Mouse (Mus musculus) CD8-positive naive resting alpha-beta T cell, adult 57 days (primary cell): ENCODE results near the gene Slc35e4. TPM values are rescaled to one million over a fixed set of nuclear protein-coding genes. Genes with fewer than 3 reads are reported as not detected.

Source experiments
- total RNA-seq: library from RNA; stranded (reverse); gene quantifications from one replicate; pipeline ENCODE4 v1.2.4, GENCODE M21; 2023

Gene Slc35e4
- total RNA-seq = 4.4 TPM

DNA sequence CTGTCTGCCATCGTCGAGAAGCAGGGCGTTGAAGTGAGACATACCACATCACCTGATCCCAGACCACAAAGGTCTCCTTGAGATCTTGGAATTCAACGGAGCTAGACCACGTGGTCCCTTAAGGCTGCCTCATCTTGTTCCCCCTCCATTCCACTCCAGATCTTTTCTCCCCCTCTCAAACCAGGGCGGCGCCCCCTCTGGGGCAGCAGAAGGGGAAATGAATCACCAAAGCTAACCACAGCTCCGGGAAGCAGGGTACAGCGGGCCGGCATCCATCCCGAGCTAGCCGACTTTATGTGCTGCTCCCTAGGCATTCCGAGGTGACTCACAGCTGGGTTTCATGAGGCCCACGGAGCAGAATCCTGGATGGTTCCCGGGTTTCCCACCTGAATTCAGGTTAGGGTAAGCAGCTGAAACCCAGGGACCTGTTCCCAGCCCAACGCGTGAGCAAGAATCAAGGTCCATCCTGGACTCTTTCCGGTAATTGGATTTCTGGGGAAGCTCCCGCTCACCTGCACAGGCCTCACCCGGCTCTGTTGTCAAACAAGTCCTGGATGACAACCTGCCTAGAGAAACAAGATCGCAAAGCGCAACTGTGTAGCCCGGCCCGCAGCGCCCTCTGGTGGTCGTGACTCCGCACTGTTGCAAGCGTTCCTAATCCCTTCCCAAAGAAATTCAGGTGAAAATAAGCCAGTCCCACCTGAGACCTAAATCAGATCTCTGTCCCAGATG is at the start of gene Slc35e4:
Gene Slc35e4, minus strand, starts transcription at position 556 of the 732 bp plus-strand sequence.

DNA sequence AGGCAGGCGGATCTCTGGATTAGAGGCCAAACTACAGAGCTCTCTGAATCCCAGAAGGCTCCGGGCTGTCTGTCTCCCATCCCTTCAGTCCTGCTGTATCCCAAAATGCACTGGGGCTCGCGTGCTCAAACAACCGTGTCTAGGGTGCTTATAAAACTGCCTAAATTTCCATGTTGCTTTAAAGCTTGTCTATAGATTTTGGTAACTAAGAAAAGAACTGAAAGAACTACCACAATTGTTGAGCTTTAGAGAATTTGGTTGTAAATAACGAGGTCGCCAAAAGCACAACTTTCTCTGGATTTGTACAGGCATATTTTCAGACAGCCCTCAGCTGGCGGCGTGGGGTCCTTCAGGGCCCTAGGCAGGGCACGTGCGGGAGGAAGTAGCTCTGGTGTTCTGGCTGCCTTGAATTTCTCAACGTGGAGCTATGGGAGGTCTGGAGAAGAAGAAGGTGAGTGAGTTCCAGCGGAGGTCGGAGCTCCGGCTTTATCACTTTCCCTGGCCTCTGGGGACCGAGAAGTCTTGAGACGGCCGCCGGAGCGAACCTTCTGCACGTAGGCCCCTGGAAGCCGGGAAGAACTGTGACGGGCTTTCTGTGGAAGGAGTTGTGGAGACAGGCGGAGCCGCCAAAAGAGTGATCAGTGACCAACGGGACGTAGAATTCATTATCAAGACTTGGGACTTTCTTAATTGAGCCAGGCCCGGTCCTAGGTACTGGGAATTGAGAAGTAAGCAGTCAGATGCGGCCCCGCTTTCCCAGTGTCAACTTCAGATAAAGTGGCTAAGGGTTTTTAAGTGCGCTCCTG is 49.3 kb upstream of the Slc35e4 start, which contains the start of gene Pes1:
Gene Pes1, plus strand, starts transcription at position 366 of the 806 bp plus-strand sequence.

DNA sequence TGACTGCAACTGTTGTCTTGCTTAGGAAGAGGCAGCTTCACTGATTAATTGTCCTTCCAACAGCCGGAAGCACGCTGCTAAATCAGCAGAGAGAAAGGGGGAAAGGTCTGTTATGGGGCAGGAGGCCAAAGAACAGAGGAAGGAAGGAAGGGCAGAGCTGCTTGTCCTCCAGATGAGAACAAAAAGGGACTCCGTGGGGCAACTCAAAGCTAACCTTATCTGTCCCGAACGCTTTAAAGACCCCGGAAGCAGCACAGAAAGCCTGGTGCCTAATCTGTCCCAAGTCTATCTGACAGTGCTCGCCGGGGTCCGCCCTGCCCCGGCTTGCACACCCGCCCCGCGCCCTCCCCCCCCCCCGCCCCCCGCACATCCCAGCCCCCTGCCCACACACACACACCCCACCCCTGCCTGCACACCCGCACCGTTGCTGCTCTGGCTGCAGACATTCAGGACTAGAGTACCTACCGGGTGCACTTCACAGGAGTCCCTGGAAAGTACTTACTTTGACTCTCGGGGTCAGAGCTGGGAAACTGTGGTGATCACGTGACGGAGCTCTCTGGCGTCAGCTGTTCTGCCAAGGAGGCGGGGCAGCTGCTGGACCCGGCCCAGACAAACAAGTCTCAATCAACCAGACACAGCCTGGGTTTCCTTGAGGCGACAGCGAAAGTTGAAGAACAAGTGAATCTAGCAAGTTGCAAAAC is 17.2 kb upstream of the Slc35e4 start, which contains the start of gene Tcn2:
Gene Tcn2, minus strand, starts transcription at position 649 of the 701 bp plus-strand sequence.

DNA sequence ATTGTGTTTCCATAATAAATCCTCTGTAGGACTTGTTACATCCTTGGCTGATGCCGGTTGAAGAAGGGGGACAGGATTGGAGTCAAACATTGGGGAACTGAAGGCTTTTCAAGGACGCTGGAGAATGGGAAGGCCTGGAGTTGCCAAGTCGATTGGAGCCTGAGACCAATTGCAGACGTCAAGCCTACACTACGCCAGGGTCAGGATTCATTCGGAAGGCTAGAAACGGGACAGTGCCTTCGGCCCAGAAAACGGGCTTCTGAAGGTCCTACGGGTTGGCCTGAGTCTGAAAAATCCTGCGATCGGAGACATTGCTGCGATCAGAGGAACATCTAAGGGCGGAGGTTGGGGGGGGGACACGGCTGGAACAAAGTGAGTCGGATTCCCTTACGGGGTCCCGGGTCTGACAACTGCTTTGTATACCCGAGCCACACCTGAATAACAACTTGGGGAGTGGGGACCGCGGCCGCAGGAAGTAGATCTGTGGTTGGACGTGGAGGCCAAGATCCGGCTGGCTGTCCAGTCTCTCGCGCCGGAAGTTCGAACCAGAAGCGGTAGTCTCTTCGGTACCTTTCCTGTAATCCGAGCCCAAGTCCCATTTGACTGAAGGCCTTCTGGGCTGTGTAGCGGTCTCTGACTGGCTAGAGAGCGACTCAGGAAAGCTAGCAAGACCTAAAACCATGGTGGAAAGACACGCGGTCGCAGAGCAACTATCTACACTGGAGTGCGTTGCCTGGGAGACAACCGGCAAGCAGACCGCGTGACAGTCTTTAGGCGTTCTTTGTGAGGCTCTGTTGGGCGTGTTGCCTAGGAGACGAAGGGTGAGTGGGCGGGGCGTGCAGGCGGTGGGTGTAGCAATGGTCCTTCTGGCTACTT is 19.8 kb downstream of the Slc35e4 start, which contains the start of the genes 4921536K21Rik and Dusp18:
Gene 4921536K21Rik, minus strand, starts transcription at position 693 of the 876 bp plus-strand sequence.
Gene Dusp18, plus strand, starts transcription at position 835 of the 876 bp plus-strand sequence.

DNA sequence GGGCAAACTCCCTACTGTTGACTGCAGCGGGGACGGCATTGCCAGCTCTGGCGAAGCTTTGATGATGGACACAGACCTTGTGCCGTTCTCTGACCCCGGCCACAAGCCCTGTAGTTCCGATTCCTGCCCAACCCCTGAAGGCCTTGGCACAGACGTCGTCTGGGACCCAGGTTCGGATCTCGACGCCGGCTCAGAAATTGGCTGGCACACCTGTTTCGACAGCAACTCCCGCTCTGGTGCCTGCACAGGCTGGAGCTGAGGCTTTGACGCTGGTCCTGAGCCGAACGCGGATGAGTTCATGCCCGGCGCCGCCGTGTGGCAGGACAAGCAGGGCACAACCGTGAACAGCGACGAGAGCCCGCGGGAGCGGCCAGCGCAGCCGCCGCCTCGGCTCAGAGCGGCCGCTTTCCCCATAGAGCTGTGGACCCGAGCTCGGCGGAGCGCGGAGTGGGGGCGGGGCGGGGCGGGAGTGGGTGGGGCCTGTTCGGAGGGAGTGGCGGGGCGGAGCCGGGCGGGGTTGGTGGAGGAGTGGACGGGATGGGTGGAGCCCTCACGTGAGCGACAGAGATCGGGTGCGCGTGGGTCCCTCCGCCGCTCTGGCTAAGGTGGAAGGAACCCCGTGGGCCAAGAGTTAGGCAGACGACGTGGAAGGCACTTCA is 50.9 kb downstream of the Slc35e4 start, which contains the start of gene Osbp2:
Gene Osbp2, minus strand, starts transcription at position 450 of the 659 bp plus-strand sequence.

Other genes starting within 250 kb of the Slc35e4 start
- gene Osbp2, start 50.8 kb downstream of the Slc35e4 start, total RNA-seq = not detected
- 0.40 TPM for gene 4921536K21Rik, start 19.6 kb downstream of the Slc35e4 start, total RNA-seq
- gene Dusp18, start 19.4 kb downstream of the Slc35e4 start, total RNA-seq = 10.3 TPM
- gene Tcn2, start 17.5 kb upstream of the Slc35e4 start, total RNA-seq = 8.6 TPM
- 84.3 TPM for gene Pes1, start 49.3 kb upstream of the Slc35e4 start, total RNA-seq
- not detected for gene 4930556J24Rik, start 62.1 kb upstream of the Slc35e4 start, total RNA-seq
- not detected for gene Gal3st1, start 69.0 kb upstream of the Slc35e4 start, total RNA-seq
- not detected for gene Sec14l4, start 116.8 kb upstream of the Slc35e4 start, total RNA-seq
- not detected for gene Sec14l3, start 150.2 kb upstream of the Slc35e4 start, total RNA-seq
- 1.5 TPM for gene Mtfp1, start 180.8 kb upstream of the Slc35e4 start, total RNA-seq
- gene Sec14l2, start 208.8 kb upstream of the Slc35e4 start, total RNA-seq = 2.0 TPM
- gene Rnf215, start 220.5 kb upstream of the Slc35e4 start, total RNA-seq = 22.8 TPM
- 9.5 TPM for gene Ccdc157, start 245.6 kb upstream of the Slc35e4 start, total RNA-seq
- 61.1 TPM for gene Sf3a1, start 245.7 kb upstream of the Slc35e4 start, total RNA-seq